Mouse (Mus musculus): ENCODE measurements around the gene Rbpj.
"Not testable (repeated sequence)": the region's sequence is repeated elsewhere in the genome, so short reads cannot be mapped to it uniquely, and the experiment has no call there.

Rbpj gene

DNA sequence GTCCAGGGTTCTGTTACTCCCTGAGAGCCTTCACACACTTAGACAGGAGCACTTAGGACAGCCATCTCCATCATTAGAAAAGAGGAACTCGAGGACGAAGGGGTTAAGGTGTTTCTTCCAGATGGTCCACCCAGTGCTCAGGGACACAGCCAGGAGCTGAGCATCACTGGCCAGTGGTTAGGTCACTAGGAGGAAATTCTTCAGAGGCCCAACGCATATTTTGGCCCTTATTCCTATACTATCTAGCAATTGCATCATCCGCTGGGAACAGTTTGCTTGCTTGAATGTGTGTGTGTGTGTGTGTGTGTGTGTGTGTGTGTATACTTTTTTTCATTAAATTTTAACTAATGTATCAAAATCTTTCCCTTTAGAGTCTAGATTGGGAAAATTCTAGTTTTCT, 45.5 kb downstream of the Rbpj start:
- DNase-seq (ENCODE audit: low read depth) = no peak

DNA sequence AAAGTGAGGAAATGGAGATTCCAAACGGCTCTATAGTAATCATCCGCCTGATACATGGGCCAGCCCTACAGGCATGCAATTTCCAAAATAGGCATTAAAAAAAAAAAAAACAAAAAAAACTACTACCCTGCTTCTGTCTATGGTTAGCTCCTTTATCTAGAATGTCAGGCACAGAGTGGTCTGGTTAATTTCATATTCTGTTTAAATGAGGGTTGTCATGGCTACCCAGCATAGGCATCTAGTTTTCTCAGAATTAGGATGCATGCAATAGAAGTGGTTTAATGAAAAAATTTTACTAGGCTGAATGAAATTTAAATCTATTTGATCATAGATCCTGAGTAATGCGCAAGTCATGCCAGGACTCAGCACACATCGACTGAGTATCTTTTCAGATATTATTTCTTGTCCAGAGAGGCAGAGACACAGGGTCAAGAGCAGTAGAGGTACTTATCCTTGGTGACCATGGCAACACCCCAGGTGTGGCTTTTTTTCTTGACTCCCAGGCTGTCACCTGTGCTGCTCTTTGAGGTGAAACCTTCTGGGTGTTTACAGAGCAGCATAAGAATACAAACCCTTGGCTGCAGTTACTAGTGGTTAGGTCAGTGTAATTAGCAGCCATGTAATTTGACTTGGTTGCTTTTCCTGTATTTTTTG, 49.1 kb downstream of the Rbpj start:
- no peak for DNase-seq (ENCODE audit: low read depth)

DNA sequence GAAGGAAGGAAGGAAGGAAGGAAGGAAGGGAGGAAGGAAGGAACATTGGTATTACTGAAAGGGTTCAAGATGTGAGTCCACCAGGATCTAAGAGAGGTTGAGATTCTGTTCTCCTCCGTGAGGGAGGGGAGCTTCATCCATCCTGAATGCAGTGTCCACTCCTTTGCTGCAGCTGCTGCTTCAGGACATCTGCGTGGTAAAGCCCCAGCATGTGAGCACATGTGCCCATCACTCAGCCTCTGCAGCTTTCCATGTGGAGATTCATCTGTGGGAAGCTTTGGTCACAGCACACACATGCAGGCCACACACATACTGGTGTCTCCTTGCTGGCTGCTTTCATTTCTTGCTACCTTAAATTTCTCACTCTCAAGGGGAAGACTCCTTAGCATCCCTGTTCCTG, 50.5 kb downstream of the Rbpj start:
- no peak for DNase-seq (ENCODE audit: low read depth)

DNA sequence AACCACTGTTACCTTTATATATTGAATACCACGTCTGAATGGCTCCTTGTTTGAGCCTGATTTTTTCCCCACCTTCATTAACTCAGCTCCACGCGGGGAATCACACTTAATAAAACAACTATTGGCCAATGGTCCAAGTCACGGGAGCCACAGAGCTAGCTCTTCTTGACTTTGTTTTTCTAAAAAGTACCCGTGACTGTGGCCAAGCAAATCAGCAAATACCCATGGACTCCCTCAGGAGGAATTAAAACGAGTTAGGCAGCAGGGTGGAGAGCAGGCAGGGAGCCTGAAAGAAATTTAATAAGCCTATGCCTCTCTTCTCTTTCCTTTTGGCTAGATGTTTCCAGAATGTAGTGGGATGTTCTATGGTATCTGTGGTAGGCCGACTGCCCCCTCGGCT, 51.9 kb downstream of the Rbpj start:
- DNase-seq (ENCODE audit: low read depth) = no peak

DNA sequence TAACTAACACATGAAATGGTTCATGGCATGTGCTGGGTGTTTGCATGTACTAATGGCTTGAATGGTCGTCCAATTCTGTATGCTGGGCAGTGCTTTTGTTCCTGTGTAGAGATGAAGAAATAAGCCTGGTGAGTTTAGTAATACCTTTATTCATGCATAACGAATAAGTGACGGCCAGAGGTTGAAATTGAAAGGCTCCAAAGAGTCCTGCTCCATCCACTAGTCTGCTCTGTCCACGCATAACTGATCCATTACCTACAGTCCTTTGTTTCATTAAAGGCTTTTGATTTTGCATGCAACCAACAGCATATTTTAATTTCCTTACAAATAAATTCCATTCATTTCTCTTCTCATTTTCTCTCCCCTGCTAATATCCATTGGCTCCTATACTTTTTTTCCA, 53.2 kb downstream of the Rbpj start:
- no peak for DNase-seq (ENCODE audit: low read depth)

DNA sequence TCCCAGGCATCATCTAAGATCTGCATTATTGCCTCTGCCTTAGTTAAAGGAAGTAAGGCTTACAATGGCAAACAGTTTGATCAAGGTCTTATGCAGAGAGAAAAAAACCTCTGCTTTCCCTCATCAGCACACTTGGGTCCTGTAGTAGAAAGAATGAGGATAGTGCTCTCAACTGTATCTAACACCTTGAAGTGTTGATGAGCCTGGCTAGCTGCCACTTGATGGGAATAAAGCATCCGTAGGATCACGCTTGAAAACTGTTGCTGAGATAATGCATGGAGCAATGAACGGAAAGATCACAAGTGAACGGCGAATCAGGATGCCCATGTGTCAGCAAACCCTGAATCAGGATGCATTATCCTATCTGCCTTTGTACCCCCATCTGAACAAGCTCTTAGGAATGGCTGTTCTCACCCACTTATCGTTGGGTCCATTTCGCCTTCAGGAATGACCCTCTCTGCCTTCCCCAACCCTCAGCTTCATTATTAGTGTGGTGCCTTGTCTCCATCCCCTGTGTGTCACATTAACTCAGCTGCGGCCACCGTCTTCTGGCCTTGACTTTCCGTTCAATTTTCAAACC, 54.1 kb downstream of the Rbpj start:
- no peak for DNase-seq (ENCODE audit: low read depth)

DNA sequence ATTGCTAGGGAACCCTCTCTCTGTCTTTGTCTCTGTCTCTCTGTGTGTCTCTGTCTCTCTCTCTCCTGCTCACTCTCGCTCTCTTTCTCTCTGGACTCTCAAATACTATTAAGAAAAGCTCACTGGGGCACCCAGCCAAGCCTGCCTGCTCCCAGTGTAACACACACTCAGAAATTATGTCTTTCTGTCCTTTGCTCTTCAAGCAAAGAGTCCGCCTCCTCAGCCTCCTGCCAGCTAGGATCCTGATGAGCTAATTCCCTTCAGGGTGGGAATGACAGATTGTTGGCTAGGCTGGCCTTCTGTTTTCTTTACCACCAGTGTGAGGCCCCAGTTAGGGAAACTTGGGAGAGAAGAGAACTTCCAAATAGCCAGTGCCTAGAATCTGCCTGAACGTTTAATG, 57.1 kb downstream of the Rbpj start:
- DNase-seq (ENCODE audit: low read depth) = no peak

DNA sequence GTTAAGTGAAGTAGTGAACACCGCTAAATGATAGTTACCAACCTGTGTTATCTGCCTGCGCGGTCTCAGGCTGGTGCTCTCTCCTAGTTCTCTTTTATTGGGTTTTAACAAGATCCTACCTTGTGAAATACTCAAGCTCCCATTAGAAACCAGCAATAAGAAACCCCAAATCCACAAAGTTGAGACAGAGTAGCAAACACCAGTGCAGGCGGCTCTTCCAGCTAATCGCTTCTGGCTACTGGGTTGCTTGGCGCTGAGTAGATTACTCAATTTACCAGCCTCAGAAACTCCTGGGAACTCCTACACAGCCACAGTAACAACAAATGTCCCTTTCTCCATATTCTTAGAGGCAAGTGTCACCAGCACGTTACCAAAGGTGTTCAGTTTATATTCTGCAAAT, 58.2 kb downstream of the Rbpj start:
- no peak for DNase-seq (ENCODE audit: low read depth)

DNA sequence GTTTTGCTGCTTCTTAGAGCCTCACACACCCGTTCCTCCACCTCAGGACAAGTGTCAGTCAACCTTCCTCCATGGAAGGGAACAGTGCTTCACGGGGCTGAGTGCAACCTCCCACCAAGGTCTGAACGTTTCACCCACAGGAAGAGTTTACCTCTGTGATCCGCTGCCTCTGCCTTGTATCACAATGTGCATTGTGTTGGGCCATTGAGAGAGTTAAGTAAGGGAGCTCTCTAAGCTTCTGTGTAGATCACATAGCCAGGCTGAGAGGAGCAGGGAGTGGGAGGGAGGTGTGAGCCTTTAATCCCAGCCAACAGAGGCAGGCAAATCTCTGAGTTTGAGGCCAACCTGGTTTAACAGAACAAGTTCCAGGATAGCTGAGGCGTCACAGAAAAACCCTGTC, 58.9 kb downstream of the Rbpj start:
- no peak for DNase-seq (ENCODE audit: low read depth)

DNA sequence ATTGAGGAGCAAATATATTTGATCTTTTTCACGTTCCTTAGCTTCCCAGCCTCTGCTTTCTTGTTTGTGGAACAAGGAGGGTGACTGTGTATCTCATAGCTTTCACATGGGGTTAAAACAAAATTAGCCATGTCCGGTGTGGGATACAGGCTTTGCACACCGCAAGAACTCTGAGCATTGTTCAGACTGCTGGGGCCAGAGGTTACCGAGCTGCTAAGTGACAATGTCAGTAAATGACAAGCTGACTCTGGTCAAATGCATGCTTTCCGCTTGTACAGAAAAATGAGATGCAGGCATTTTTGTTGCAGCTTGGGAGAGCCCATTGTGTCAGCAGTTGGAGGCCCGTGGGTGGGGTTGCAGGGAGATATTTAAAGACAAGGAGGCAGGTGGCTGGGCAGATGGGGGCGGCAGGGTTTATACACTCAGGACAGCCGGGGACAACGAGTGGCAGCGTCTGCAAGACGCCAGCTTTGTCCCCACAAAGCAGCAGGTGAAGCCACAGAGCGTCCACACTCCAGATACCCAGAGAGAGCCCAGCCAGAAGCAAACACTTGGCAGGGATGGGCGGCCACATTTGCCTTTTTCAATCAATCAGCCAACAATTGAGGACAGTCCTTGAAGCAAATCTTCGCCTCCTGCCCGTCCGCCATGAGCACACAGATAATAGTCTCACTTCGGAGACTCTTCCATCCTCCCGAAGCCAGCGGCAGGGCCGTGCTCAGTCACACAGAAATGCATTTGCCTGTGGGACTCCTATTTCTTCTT, 59.5 kb downstream of the Rbpj start:
- DNase-seq (ENCODE audit: low read depth) = no peak

DNA sequence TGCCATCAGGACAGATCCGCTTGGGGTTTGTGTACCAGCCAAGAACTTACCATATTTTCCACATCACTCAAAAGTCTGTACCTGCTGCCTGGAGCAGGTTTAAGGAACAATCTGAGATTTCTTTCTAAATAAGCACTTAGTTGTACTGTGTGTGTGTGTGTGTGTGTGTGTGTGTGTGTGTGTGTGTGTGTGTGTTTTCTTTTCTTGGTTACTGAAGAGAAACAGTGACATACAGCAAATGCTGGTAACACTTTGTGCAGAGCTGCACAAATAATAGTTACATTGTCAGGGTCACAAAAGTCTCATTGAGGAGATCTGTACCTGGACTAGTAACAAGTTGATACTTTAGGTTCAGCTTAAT, 60.1 kb downstream of the Rbpj start:
- DNase-seq (ENCODE audit: low read depth) = no peak

DNA sequence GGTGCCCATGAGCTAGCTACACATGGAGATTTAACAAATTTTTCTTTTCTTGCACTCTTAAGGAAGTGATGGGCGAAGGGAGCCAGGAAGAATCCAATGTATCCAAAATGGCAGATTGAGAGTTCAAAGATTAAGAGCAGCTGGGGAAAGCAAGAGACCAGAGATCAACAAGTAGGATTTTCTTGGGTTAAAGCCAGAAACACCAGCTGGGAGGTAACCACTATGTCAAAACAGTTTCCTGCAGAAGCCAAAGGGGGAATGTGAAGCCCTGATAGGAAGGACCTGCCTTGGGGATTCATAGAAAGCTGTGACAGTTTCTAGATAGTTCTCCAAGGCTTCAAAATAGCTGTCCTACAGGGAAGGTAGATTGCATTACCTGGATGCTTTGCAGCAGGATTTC, 63.9 kb downstream of the Rbpj start:
- no peak for DNase-seq (ENCODE audit: low read depth)

DNA sequence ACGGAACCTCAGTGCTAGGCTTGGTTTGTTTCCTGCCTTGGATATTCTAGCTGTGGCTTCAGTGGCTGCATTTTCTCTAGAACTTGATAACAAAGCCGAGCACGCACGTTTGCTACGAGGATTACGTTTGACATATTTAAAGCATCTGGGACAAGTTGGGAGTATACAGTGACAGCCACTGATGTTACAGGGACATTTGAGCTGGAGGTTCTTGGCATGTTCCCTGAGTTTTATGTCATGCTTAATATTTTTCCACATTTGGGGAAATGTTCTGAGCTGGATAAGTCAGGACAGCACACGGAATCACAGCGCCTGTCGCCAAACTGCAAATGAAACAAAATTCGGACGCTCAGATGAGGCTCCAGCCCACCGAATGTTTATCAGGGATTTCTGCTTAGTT, 69.1 kb downstream of the Rbpj start:
- no peak for DNase-seq (ENCODE audit: low read depth)

DNA sequence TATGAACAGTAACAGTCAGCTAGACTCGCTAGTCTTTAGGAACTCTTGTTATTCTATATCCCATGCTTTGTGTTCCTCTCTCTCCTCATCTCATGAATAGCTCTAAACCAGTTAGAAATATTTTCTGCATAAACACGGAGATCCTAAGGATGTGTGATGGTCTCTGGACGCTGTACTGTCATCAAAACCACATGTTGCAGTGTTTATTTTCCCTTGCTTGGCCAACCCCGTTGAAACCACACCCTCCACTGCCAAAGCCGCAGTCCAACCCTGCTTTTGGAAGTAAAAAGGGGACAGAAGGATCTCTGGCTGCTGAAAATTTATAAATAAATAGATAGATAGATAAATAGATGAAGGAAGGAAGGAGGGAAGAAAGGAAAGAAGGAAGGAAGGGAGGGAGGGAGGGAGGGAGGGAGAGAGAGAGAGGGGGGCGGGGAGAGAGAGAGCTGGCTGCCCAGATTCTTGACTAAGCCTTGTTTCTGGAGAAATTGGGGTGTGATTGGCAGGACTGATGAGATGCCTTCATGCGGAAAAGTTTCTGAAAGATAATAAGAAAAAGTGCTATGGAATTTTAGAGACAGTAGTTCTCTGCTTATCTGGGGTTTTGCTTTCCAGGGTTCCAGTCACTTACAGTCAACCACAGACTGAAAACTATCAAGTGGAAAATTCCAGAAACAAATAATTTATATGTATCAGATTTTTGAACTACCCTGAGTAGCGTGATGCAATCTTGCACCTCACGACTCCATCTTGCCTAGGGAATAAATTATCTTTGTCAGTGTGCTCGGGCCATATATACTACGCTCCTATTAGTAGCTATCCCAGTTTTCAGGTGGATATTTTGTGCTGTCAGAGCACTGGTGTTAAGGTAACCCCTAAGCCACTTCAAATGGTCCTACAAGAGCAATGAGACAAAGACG, 70.9 kb downstream of the Rbpj start:
- no peak for DNase-seq (ENCODE audit: low read depth)

DNA sequence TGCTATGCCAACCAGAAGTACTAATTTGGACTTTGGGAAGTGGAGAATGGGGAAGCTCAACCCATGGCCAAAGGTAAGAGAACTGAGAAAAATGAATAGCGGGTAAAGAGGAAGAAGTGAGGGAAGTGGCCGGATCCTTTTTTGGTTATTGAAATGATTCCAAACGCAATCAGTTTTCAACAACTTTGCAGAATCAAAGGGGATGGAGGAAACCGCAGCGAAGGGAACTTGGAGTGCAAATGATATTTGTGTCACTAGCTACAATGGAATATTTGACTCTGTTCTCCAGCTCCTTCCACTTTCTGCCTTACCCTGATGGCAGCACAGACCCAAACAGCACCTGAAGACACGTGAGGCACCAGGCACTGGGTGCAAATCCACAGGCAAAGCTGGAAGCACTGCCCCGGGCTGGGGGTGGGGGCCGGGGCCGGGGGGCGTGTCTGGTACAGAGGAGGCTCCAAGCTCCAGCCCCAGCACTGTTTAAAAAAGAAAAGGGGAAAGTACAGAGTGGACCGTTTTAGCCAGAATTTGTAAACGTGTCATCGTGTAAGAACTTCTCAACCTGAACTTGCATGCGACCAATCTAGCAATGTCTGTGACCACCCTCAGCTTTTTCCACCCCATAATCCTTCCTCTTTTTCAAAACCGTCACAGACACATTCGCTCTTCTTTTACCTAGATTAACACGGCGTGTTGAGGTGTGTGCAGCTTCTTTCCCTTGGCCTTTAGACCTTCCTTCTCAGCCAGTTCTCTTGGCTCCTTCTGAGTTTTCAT, 74.1 kb downstream of the Rbpj start:
- no peak for DNase-seq (ENCODE audit: low read depth)

DNA sequence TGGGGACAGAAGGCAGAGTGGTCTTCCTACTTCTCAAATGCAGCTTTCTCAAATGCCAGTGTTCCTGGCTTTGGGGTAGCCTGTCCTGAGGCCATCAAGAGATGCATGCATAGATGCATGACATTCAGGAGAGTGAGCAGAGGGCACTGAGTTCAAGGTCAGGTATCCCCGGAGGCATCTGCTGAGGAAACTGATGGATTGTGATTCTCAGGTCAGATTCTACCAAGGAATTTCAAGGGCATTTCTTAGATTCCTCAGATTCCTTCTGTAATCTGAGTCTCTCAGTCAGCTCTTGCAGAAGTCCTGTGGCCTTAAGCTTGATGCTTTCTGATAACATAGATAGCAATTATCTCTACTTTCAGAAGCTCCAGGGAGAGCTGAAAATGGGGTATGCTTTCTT, 76.1 kb downstream of the Rbpj start:
- DNase-seq (ENCODE audit: low read depth) = no peak

DNA sequence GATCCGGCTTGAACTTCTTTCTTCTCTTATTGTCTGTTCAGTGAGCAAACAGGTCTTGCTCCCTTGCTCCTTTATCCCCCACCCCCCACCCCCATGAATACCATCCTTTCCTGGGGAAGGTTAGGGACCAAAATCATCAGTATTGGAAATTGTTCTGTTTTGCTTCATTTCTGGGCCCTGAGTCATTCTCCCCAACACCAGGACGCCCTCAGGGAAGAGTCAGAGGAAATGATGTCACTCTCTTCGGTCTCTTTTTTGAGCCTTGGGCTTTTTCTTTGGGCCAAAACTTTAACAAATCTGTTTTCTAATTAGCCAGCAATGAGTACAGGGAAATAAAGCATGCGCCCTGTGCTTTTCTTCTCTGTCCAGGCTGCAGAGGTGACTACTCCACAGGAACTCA, 77.4 kb downstream of the Rbpj start:
- peak; percentile 29 for DNase-seq (ENCODE audit: low read depth)

DNA sequence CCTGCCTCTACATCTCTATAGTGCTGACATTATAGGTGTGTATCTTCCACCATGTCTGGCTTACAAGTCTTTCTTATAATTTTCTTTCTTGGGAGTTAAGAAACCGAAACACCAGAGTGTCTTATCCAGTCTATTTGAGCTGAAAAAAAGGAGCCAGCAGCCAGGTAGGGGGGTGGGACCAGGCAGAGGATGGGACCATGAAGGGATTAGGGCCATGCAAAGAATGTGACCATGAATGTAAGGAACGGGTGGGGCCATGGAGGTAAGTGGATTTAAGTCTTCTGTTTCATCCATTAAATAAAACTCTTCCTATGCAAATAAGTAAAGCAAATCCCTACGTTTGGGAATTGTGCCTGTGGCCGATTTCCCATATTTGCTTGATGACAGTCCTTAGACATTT, 78.0 kb downstream of the Rbpj start:
- DNase-seq (ENCODE audit: low read depth) = no peak

DNA sequence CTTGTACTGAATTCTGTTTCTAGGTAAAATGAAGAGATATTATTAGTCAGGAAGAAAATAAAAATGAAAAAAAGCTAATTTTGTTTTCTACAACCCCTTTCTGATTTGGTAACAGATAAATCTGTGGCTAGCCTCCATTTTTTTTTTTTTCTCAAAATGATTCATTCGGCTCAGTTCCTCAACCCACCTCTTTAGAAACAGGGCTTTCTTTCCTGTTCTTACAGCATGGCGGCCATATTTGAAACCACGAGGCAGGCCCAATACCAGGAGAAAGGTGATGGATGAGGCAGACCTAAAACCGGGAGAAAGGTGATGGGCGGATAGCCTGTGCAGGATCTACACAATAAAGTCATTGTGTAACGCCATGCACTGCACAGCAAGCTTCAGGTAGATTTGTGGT, 80.5 kb downstream of the Rbpj start:
- DNase-seq (ENCODE audit: low read depth) = no peak

DNA sequence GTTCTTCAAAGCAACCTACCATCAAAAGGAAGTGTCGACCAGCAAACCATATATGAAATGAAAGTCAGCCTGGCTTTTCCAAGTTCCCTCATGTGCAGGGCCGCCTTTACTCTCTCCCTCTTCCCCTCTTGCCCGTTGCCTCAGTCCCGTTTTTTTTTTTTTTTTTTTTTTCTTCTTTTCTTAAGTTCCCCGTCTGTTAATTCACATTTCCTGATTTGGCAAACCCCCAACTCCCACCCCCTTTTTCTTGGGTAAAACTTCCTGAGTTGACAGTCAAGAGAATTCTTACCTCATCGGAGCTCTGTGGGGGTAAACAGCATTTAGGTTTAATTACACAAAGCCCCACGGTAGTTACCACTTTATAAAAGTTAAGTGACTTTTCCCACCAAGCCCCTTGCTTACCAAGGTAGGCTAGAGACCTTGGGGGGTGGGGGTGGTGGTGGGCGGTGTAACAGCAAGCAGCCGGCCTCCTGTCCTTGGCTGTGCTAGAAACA, 81.1 kb downstream of the Rbpj start:
- no peak for DNase-seq (ENCODE audit: low read depth)

DNA sequence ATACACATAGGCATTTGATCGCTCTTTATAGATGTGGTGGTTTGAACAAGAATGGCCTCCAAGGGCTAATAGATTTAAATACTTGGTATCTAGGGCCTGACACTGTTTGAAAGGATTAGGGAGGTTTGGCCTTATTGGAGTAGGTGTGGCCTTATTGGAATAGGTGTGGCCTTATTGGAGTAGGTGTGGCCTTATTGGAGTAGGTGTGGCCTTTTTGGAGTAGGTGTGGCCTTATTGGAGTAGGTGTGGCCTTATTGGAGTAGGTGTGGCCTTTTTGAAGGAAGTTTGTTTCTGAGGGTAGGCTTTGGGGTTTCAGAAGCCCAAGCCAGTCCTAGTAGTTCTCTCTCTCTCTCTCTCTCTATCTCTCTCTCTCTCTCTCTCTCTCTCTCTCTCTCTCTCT, 84.4 kb downstream of the Rbpj start:
- DNase-seq (ENCODE audit: low read depth) = not testable (repeated sequence)

DNA sequence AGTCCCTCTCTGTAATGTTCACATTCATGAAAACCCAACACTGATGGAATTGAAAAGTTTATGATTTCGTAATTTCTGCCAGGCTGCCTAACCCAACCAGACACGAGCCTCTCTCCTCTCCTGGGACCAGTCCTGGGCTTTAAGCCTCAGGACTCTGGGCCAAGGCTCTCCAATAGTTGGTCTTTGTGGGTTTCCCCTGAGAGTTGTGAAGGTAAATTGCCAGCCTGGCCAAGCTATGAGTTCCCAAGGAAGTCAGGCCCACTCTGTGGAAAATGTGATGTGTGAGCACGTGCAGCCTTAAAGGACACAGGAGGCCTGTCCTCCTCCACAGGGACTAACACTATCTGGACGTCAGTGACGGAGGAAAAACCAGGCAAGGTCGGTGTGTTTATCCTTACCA, 85.4 kb downstream of the Rbpj start:
- peak; percentile 30 for DNase-seq (ENCODE audit: low read depth)
